In genomic region chr1:177983024-177983450, GRCm38 (mm10) we compare ENCODE assay signal across 8 mouse cellular contexts. TPM values are rescaled to one million over a fixed set of nuclear protein-coding genes. Genes with fewer than 3 reads are reported as not detected.
A peak's percentile ranks its signal among the peaks of the same experiment; 100 is the strongest.
DNase-seq lines count a peak whose midpoint lies in the region; ATAC-seq and TF ChIP-seq lines count a peak whose summit lies in the region.
"Not testable (repeated sequence)": the region's sequence is repeated elsewhere in the genome, so short reads cannot be mapped to it uniquely, and the experiment has no call there.

Catspere2 (plus strand) TSS chr1:177983423.

- peak; percentile 98 for DNase-seq in gastrocnemius, adult 8-10 months (ENCODE audit: low spot score in 2 of 2)
- DNase-seq in hindlimb bud, embryonic 11.5 days (ENCODE audit: extremely low spot score, low read depth, low spot score) = peak; percentile 90
- peak; percentile 91 to 98 for DNase-seq in left cerebral cortex, adult 8-10 months (ENCODE audit: low spot score in 2 of 2)
- peak; percentile 95 to 98 for DNase-seq in right cerebral cortex, postnatal 10 days (ENCODE audit: low spot score in 2 of 2)
- DNase-seq in urinary bladder, postnatal 25 days (ENCODE audit: low spot score) = peak; percentile 95

- not testable (repeated sequence) for H3K4me1 ChIP-seq in cortical plate, adult 2 months (ENCODE audit: control insufficient read depth, insufficient read depth, low read length)
- H3K4me1 ChIP-seq in megakaryocyte, embryonic 14.5 days = peaks cover 13% of the 10 kb centered on the region

- H3K27ac ChIP-seq in cortical plate, adult 2 months (ENCODE audit: insufficient read depth, low read length) = not testable (repeated sequence)

- peak; percentile 93 for ATAC-seq in activated CD4-positive, CD25-positive, alpha-beta regulatory T cell, adult 4 months

- not testable (repeated sequence) for H3K36me3 ChIP-seq in megakaryocyte, embryonic 14.5 days (replicated peaks; ENCODE audit: low read length)

- TF ChIP-seq CTCF in cortical plate, adult 2 months (IDR thresholded peaks at IDR 0.05; ENCODE audit: extremely low read depth, insufficient read depth, low read length) = not testable (repeated sequence)

- H3K4me3 ChIP-seq in cortical plate, adult 2 months (ENCODE audit: insufficient read depth, low read length) = peak within 1 kb of the TSS; percentile 20
- peak within 1 kb of the TSS; percentile 90 for H3K4me3 ChIP-seq in megakaryocyte, embryonic 14.5 days (replicated peaks)

- peak; percentile 62; the same call in 1 of the 2 replicates for TF ChIP-seq POLR2A in cortical plate, adult 2 months (IDR thresholded peaks at IDR 0.05; ENCODE audit: extremely low read depth, insufficient read depth, low read length)

- H3K9me3 ChIP-seq in megakaryocyte, embryonic 14.5 days = peaks cover 11% of the 10 kb centered on the region

- not testable (repeated sequence) for H3K27me3 ChIP-seq in megakaryocyte, embryonic 14.5 days (replicated peaks)

RNA-seq across cellular contexts. Expression of gene Catspere2, which starts in this region (rescaled TPM):
- polyA plus RNA-seq in activated CD4-positive, CD25-positive, alpha-beta regulatory T cell, adult 4 months (2017; shearing (Covaris generic)) = under 1 TPM in 1 of 2 experiments, not detected in 1; 0.33 TPM
- polyA plus RNA-seq in cortical plate, adult 2 months (2012; rRNA removed) = 2.8 and 3.6 TPM in 2 replicates
- under 1 TPM in 3 of 4 experiments, not detected in 1; 0.07 to 0.36 (median 0.29) TPM for total RNA-seq in gastrocnemius, adult 8-10 months (2022)
- total RNA-seq in left cerebral cortex, adult 8-10 months (2022) = 1 to 10 TPM; 8.3 to 9.1 (median 8.7) TPM
- polyA plus RNA-seq in megakaryocyte, embryonic 14.5 days (2012; ENCODE audit: insufficient read depth, low replicate concordance) = not detected in 2 replicates

Comparison
In these comparisons a context has a peak if more than half of its experiments do, and no peak if none do; other contexts are left out.
1. RNA of gene Catspere2 (total RNA-seq): 8.3 to 9.1 TPM in left cerebral cortex, adult 8-10 months; 0.07 to 0.36 TPM in gastrocnemius, adult 8-10 months; every median in the first group is over 4 times any median in the second.
2. Peak in ATAC-seq in activated CD4-positive, CD25-positive, alpha-beta regulatory T cell, adult 4 months; RNA of the gene not detected or under 1 TPM.
3. Peak in DNase-seq in gastrocnemius, adult 8-10 months; RNA of the gene not detected or under 1 TPM.
4. Peak in every context shown above with its lines, with median percentiles within 50 percentile points of each other: DNase-seq.